Mouse (Mus musculus) inflammation-experienced regulatory T-cells, adult 6 months (primary cell): ENCODE measurements around the gene Ptprt. TPM values are rescaled to one million over a fixed set of nuclear protein-coding genes. Genes with fewer than 3 reads are reported as not detected.

Experiments
- ATAC-seq: one replicate; pipeline ENCODE4 v1.8.0; 2017
- polyA plus RNA-seq, 3 experiments: library from polyadenylated mRNA; unstranded; fragments of 100-300 nt; shearing (Covaris generic); gene quantifications; one replicate each; pipeline ENCODE4 v1.2.1; 2017

Gene Ptprt
- polyA plus RNA-seq, 3 experiments from 2014 or later = not detected

DNA sequence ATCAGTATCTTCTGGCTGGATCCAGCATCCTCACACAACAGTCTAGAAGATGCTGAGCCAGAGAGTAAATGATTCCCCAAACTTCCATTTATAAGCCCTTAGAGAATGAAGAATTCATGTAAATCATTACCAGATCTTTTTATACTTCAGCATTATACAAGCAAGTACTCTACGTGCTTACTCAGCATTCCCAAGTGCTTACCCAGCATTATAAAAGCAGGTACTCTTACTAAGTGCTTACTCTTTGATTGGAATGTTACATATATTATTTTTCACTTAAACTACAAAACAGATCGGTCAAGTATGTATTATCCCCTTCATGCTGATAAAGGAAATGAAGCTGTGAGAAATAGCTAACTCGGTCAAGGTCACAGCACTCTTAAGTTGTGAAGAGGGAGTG is 758.8 kb downstream of the Ptprt start:
- ATAC-seq = no peak

DNA sequence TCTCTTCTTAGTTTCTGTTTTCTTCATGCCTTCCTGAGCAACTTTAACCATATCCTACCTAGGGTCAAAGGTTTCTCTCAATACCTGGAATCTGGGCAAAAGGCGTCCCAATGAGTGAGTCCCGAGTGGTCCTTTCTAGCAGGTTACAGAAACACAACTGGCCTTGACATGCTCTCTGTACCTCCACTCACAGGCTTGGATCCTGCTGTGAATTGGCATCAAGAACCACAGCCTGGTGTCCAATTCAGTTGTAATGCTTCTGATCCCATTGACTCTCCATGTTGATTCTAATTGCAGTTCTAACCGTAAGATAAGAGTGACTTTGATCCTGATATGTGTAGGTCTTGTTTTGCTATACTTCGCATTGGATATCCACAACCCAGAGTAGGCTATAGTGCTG is 776.5 kb downstream of the Ptprt start:
- ATAC-seq = no peak

DNA sequence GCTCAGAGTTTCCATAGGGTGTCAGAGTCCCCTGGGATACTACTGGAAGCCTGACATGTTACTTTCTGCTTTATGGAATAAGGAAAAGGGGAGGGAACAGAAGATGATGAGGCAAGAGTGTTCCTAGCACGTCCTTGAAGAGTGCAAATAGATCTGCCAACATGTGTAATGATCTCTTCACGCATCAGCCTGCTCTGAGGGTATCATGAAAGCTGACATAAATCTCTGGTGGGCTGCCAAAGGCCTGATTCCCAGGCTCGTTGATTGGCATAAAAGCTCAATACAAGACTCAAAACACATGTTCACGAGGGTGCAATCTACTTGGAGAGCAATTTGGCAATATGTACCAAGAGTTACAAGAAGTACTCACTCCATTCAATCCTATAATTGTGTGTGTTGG is 778.4 kb downstream of the Ptprt start:
- ATAC-seq = no peak

DNA sequence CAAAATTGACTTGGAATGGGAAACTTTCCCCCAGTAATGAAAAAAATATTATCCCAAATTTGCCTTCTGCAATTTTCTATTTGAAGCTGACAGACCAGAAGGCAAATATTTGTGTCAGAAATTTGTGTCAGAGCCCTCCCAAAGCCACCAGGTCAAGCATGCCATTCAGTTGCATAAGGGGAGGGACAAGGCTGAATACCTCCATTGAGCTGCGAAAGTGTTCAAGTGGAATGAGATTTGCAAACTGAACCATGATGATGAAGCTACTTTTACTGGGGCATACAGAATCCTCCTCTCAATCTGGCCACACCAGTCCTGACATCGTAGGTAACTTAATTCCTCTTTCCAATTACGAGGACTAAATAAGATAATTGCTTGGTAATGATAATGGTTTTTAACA is 780.0 kb downstream of the Ptprt start:
- no peak for ATAC-seq

- ATAC-seq = no peak
Measured at GRCm38 (mm10) chr2:161865231-161865630, 795.7 kb downstream of the Ptprt start.

GRCm38 (mm10) chr2:161858813-161859212 is 802.1 kb downstream of the Ptprt start:
- no peak for ATAC-seq

DNA sequence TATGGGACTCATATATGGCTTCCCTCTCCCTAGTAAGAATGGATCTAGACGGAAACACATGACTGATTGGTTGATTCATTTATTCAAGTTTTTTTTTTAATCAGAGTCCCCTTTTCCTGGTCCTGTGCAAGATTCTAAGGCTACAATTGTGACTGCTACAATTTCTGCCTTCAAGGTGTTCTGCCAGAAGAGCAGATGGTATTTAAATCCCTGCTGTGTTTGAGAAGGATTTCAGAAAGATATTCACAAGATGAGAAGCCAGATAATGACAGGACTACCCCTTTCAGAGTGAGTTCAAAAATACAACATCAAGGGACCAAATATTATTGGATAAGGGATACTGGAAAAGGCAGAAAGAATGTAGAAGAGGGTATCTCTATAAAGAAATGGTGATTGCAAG is 802.6 kb downstream of the Ptprt start:
- ATAC-seq = no peak

DNA sequence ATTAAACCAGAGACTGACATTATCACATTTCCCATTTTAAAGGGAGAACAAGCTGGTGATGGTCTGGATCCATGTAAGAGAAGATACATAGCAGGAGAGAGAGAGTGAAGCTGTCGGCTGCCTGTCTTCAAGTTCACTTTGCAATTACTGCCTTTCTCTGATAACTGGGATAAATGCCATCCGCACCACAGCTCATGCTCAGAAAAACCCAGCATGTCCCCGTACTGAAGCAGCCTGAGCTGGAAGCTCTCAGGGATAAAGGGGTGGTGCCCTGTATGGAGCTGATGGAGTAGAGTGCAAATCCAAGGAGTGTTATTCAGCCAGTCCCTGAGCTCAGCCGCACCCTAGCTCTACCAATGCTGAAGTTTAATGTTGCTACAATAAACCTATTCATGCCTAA is 825.9 kb downstream of the Ptprt start:
- ATAC-seq = no peak

DNA sequence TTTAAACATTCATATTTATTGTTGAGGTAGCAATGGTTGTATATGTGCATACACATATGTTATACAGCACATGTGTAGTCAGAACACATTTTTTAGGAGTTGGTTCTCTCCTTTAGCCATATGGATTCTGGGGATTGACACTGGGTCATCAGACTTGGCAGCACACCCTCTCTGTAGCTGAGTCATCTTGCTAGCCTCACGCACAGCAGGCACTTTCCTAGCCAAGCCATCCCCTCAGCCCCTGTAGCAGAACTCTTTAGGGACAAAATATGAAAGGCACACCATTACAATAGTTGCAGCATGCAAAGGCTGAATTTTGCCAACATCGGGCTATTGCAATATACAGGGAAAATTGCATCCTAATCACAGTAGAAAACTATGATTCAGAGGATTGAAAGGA is 827.1 kb downstream of the Ptprt start:
- ATAC-seq = no peak

- ATAC-seq = no peak
Measured at GRCm38 (mm10) chr2:161813326-161813725, 847.6 kb downstream of the Ptprt start.

GRCm38 (mm10) chr2:161808086-161808801 is 852.7 kb downstream of the Ptprt start:
- no peak for ATAC-seq

DNA sequence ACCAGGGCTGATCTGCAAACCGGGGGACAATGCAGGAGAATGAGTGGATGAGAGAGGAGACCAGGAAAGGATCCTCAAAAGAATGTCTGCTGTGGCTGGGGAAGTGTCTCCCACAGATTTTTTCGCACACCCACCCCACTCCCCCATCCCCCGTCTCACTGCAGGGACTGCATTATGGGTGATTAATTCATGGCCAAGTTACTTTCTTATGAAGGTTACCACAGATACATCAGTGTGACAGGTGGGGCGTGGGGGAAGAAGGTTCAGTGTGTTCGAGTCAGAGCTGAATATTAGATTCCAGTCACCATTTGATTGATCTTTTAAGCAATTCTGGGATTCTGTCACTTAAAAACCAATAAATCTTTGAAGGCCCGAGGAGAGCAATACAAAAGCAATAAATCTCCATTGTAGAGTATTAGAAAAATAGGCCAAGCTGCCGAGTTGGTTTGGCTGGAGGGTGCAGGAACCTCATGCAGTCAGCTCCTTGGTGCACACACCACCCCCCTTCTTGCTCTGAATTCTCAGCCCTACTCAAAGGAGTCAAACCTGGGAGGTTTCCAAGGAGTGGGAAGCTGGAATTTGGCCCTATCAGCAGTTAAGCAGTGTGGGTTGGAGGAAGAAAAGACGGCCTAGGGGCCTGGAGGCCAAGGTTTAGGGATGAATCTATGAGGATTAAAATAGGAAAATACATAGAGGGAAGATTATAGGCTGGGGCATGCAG is 854.5 kb downstream of the Ptprt start:
- ATAC-seq = no peak

- no peak for ATAC-seq
Measured at GRCm38 (mm10) chr2:161799946-161800345, 861.0 kb downstream of the Ptprt start.

- no peak for ATAC-seq
Measured at GRCm38 (mm10) chr2:161767528-161767927, 893.4 kb downstream of the Ptprt start.

GRCm38 (mm10) chr2:161713024-161713423 is 947.9 kb downstream of the Ptprt start:
- no peak for ATAC-seq

DNA sequence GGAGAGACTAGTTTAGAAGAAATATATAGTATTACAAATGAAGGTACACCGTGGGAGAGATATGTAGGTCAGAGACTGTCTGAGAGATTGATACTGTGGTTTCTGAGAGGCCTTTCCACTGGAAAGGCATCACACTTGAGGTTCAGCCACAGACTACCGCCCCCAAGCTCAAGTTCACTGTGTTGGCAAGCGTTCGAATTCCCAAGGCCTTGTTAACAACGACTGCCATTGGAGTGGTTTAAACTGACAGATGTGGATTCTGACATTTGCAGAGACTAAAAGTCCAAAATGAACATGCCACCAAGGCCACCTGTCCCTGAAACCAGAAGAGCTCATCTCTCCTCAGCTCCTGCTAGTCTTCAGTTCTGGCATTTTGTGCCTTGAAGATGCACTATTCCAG is 951.6 kb downstream of the Ptprt start:
- no peak for ATAC-seq

- ATAC-seq = no peak
Measured at GRCm38 (mm10) chr2:161706386-161706915, 954.5 kb downstream of the Ptprt start.

DNA sequence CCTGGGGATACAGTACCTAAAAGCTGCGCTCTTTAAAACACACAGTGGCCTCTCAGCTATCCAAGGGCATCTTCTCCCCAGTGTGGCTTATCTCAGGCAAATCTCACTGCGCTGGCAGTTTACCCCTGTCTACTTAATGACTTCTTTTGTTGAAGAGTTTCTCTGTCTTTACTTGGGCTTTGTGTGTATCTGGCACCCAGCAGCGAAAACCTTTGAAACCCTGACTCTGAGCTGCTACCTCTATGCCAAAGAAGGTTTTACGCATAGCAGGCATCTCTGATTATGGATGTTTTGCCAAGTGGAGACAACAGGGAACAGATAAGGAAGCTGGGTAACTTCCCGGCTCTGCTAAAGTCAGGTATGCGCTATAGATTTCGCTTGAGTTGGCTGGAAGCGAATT is 956.1 kb downstream of the Ptprt start:
- ATAC-seq = no peak

- ATAC-seq = no peak
Measured at GRCm38 (mm10) chr2:161704410-161704809, 956.5 kb downstream of the Ptprt start.

- ATAC-seq = no peak
Measured at GRCm38 (mm10) chr2:161695819-161696218, 965.1 kb downstream of the Ptprt start.

- no peak for ATAC-seq
Measured at GRCm38 (mm10) chr2:161668302-161668986, 992.5 kb downstream of the Ptprt start.

GRCm38 (mm10) chr2:161661912-161662311 is 999.0 kb downstream of the Ptprt start:
- no peak for ATAC-seq

GRCm38 (mm10) chr2:161660827-161661226 is 1000.1 kb downstream of the Ptprt start:
- no peak for ATAC-seq

GRCm38 (mm10) chr2:161657046-161657445 is 1003.9 kb downstream of the Ptprt start:
- ATAC-seq = no peak
